Comparison of ENCODE assay signal across 20 mouse cellular contexts in genomic region chr11:78691201-78691600, GRCm38 (mm10). TPM values are rescaled to one million over a fixed set of nuclear protein-coding genes. Genes with fewer than 3 reads are reported as not detected.
DNase-seq lines count a peak whose midpoint lies in the region; ATAC-seq and TF ChIP-seq lines count a peak whose summit lies in the region.
"Had no signal": no experiment of that assay in that cellular context is flagged by ENCODE, and none has a peak within 500 bp of the region (broad histone marks: within the 10 kb centered on the region; RNA-seq: fewer than 3 reads in every experiment).

No protein-coding gene starts in this region.

- TF ChIP-seq CTCF in MEL (IDR thresholded peaks at IDR 0.05 in 2 of 3, conservative IDR thresholded peaks at IDR 0.05 in 1 of 3; ENCODE audit: control insufficient read depth in 1 of 3, insufficient read depth in 1 of 3, low read depth in 2 of 3, low read length in 3 of 3, poor library complexity in 1 of 3, severe bottlenecking in 1 of 3) = no peak
- TF ChIP-seq CTCF in olfactory bulb, adult 2 months (IDR thresholded peaks at IDR 0.05; ENCODE audit: insufficient read depth, low read depth, low read length) = no peak

- H3K9ac ChIP-seq in heart, embryonic 14.5 days (ENCODE audit: low read length) = no peak overlapping the region
- H3K9ac ChIP-seq in MEL (ENCODE audit: control insufficient read depth, low read depth, low read length, poor library complexity, severe bottlenecking) = peak overlapping the region; percentile 37; the same call in 1 of the 2 replicates
- H3K9ac ChIP-seq in liver, embryonic 12.5 days = no peak overlapping the region
- H3K9ac ChIP-seq: hindbrain, embryonic 13.5 days; kidney, embryonic 15.5 days; liver, embryonic 14.5 days; lung, embryonic 15.5 days had no signal

- H3K36me3 ChIP-seq in heart, embryonic 14.5 days (ENCODE audit: control insufficient read depth, insufficient read depth, low read length) = no peaks in the 10 kb centered on the region
- H3K36me3 ChIP-seq in megakaryocyte, embryonic 14.5 days (replicated peaks; ENCODE audit: low read length) = peaks cover 55% of the 10 kb centered on the region
- H3K36me3 ChIP-seq in MEL (ENCODE audit: control insufficient read depth in 1 of 2, insufficient read depth in 2 of 2, low read length in 2 of 2) = peaks cover 0 to 62% of the 10 kb centered on the region in 2 experiments; a peak in 2 of 4 replicates
- 0 out of 2 replicates have a peak, but pooled peaks cover 4% of the 10 kb centered on the region for H3K36me3 ChIP-seq in liver, embryonic 12.5 days
- H3K36me3 ChIP-seq: hindbrain, embryonic 13.5 days; lung, embryonic 15.5 days had no signal

- no peak for TF ChIP-seq POLR2A in MEL (IDR thresholded peaks at IDR 0.05; ENCODE audit: control insufficient read depth in 1 of 2, insufficient read depth in 1 of 2, low read depth in 1 of 2, low read length in 2 of 2, poor library complexity in 1 of 2)
- no peak for TF ChIP-seq POLR2A in olfactory bulb, adult 2 months (IDR thresholded peaks at IDR 0.05; ENCODE audit: insufficient read depth, low read depth, low read length)

- no peaks in the 10 kb centered on the region for H3K27me3 ChIP-seq in heart, embryonic 14.5 days (ENCODE audit: control insufficient read depth, insufficient read depth, low read length)
- H3K27me3 ChIP-seq in megakaryocyte, embryonic 14.5 days (replicated peaks) = no peaks in the 10 kb centered on the region
- no peaks in the 10 kb centered on the region for H3K27me3 ChIP-seq in MEL (ENCODE audit: control insufficient read depth in 1 of 2, insufficient read depth in 2 of 2, low read length in 2 of 2)
- H3K27me3 ChIP-seq in liver, embryonic 12.5 days (replicated peaks) = no peaks in the 10 kb centered on the region
- H3K27me3 ChIP-seq: hindbrain, embryonic 13.5 days; kidney, embryonic 15.5 days; lung, embryonic 15.5 days had no signal

- no peak overlapping the region for H3K4me3 ChIP-seq in heart, embryonic 14.5 days (ENCODE audit: control insufficient read depth in 1 of 2, insufficient read depth in 1 of 2, low read depth in 1 of 2, low read length in 2 of 2)
- peak overlapping the region; percentile 76 for H3K4me3 ChIP-seq in megakaryocyte, embryonic 14.5 days (replicated peaks)
- peak overlapping the region in 1 of 2 experiments; percentile 5; a peak in 2 of 4 replicates for H3K4me3 ChIP-seq in MEL (ENCODE audit: control insufficient read depth in 1 of 2, insufficient read depth in 1 of 2, low read depth in 2 of 2, low read length in 2 of 2)
- H3K4me3 ChIP-seq in olfactory bulb, adult 2 months (ENCODE audit: insufficient read depth, low read depth, low read length) = no peak overlapping the region
- H3K4me3 ChIP-seq in liver, embryonic 12.5 days = no peak overlapping the region
- H3K4me3 ChIP-seq: hindbrain, embryonic 13.5 days; kidney, embryonic 15.5 days; lung, embryonic 15.5 days; midbrain, embryonic 10.5 days had no signal

- no peak for TF ChIP-seq RAD21 in MEL (IDR thresholded peaks at IDR 0.05; ENCODE audit: low read depth, low read length)

- intact Hi-C loops in heart, postnatal 36 days (cut with DNase I) = no loop called here

- H3K4me1 ChIP-seq in heart, embryonic 14.5 days (ENCODE audit: control insufficient read depth in 2 of 2, insufficient read depth in 2 of 2, low read length in 2 of 2) = peaks cover 16 to 63% of the 10 kb centered on the region in 2 experiments
- H3K4me1 ChIP-seq in megakaryocyte, embryonic 14.5 days = peaks cover 84% of the 10 kb centered on the region
- peaks cover 22 to 23% of the 10 kb centered on the region in 2 experiments for H3K4me1 ChIP-seq in MEL (ENCODE audit: control insufficient read depth in 1 of 2, insufficient read depth in 2 of 2, low read length in 2 of 2)
- peaks cover 10% of the 10 kb centered on the region for H3K4me1 ChIP-seq in olfactory bulb, adult 2 months (ENCODE audit: control insufficient read depth, insufficient read depth, low read length)
- H3K4me1 ChIP-seq in liver, embryonic 12.5 days = peaks cover 59% of the 10 kb centered on the region

- H3K4me2 ChIP-seq in heart, embryonic 14.5 days (ENCODE audit: low read length) = peak overlapping the region; percentile 5
- no peak overlapping the region for H3K4me2 ChIP-seq in liver, embryonic 12.5 days
- H3K4me2 ChIP-seq: hindbrain, embryonic 13.5 days; kidney, embryonic 15.5 days; lung, embryonic 15.5 days had no signal

- no peak for DNase-seq in heart, postnatal 36 days
- DNase-seq in MEL (ENCODE audit: low read depth, low spot score) = peak; percentile 80
- DNase-seq: adrenal gland, postnatal 14 days; cerebellum, adult 2 months; cerebellum, postnatal 36 days; kidney, adult 11 months; kidney, postnatal 4 days; lung, postnatal 4 days; right cerebral cortex, postnatal 14 days; spleen, adult 18-20 months had no signal

- H3K9me3 ChIP-seq in heart, embryonic 14.5 days (ENCODE audit: control insufficient read depth, low read length) = no peaks in the 10 kb centered on the region
- no peaks in the 10 kb centered on the region for H3K9me3 ChIP-seq in megakaryocyte, embryonic 14.5 days
- no peaks in the 10 kb centered on the region for H3K9me3 ChIP-seq in MEL (replicated peaks; ENCODE audit: insufficient read depth, low read length)
- H3K9me3 ChIP-seq in liver, embryonic 12.5 days (replicated peaks) = no peaks in the 10 kb centered on the region
- H3K9me3 ChIP-seq: hindbrain, embryonic 13.5 days; kidney, embryonic 15.5 days; lung, embryonic 15.5 days; midbrain, embryonic 10.5 days had no signal

- WGBS in heart, embryonic 14.5 days = 45% methylated on average over 2 of the region's 2 CpGs
- WGBS in olfactory bulb, adult 2 months = 22% methylated on average over 2 of the region's 2 CpGs
- 82% methylated on average over 2 of the region's 2 CpGs for WGBS in liver, embryonic 12.5 days (ENCODE audit: insufficient replicate concordance)

- peaks cover 39% of the 10 kb centered on the region for H3K79me2 ChIP-seq in MEL (ENCODE audit: control insufficient read depth, insufficient read depth, low read length, poor library complexity)

- ATAC-seq in heart, embryonic 14.5 days (ENCODE audit: insufficient number of reproducible peaks, insufficient read depth, low FRiP score, low read depth) = no peak
- no peak for ATAC-seq in megakaryocyte, adult 5-6 weeks (ENCODE audit: poor library complexity, severe bottlenecking)
- ATAC-seq in liver, embryonic 12.5 days = no peak

- 0 out of 4 replicates have a peak, but pooled peaks of 1 of the 2 experiments have one; percentile 18 for TF ChIP-seq EP300 in MEL (IDR thresholded peaks at IDR 0.05; ENCODE audit: low read depth in 1 of 2, low read length in 2 of 2)

- H3K27ac ChIP-seq in heart, embryonic 14.5 days (replicated peaks in 1 of 2; ENCODE audit: control insufficient read depth in 1 of 2, insufficient read depth in 1 of 2, low read depth in 2 of 2, low read length in 2 of 2) = no peak overlapping the region; a peak in 1 of 4 replicates
- peak overlapping the region; percentile 25 for H3K27ac ChIP-seq in MEL (ENCODE audit: control insufficient read depth, low read depth, low read length)
- H3K27ac ChIP-seq in olfactory bulb, adult 2 months (ENCODE audit: insufficient read depth, low read depth, low read length) = 0 out of 2 replicates have a peak overlapping the region, but pooled peaks have one; percentile 37
- no peak overlapping the region for H3K27ac ChIP-seq in liver, embryonic 12.5 days
- H3K27ac ChIP-seq: hindbrain, embryonic 13.5 days; kidney, embryonic 15.5 days; liver, embryonic 14.5 days; lung, embryonic 15.5 days; midbrain, embryonic 10.5 days had no signal

TF ChIP-seq in MEL, 35 proteins besides CTCF, POLR2A, EP300 and RAD21 (continues in another document):
- TF ChIP-seq SMC3 (IDR thresholded peaks at IDR 0.05; ENCODE audit: low read depth, low read length) (no peak), ZNF384 (IDR thresholded peaks at IDR 0.05; ENCODE audit: low read depth, low read length) (peak; percentile 61; the same call in 1 of the 2 replicates), GATA1 (IDR thresholded peaks at IDR 0.05; ENCODE audit: low read depth, low read length) (peak; percentile 54; the same call in 1 of the 2 replicates), GABPA (IDR thresholded peaks at IDR 0.05; ENCODE audit: low read depth, low read length) (no peak), ELF1 (IDR thresholded peaks at IDR 0.05; ENCODE audit: low read depth, low read length) (no peak), NRF1 (IDR thresholded peaks at IDR 0.05; ENCODE audit: insufficient read depth, low read depth, low read length, poor library complexity, severe bottlenecking) (no peak), POLR2AphosphoS2 (IDR thresholded peaks at IDR 0.05; ENCODE audit: low read length) (no peak), MEF2A (IDR thresholded peaks at IDR 0.05; ENCODE audit: extremely low read depth, insufficient replicate concordance, low read depth, low read length, poor library complexity, severe bottlenecking) (no peak), MXI1 (IDR thresholded peaks at IDR 0.05; ENCODE audit: low read depth, low read length) (peak; percentile 97), UBTF (IDR thresholded peaks at IDR 0.05; ENCODE audit: borderline replicate concordance, insufficient read depth, low read depth, low read length) (no peak), USF1 (IDR thresholded peaks at IDR 0.05; ENCODE audit: low read depth, low read length) (no peak), JUND (IDR thresholded peaks at IDR 0.05; ENCODE audit: low read depth, low read length) (no peak), E2F4 (IDR thresholded peaks at IDR 0.05; ENCODE audit: borderline replicate concordance, low read depth, low read length) (no peak), ZC3H11A (IDR thresholded peaks at IDR 0.05; ENCODE audit: low read depth, low read length) (no peak), SIN3A (IDR thresholded peaks at IDR 0.05; ENCODE audit: low read length) (peak; percentile 60), RCOR1 (IDR thresholded peaks at IDR 0.05; ENCODE audit: low read depth, low read length) (0 out of 2 replicates have a peak, but pooled peaks have one; percentile 42), MYB (IDR thresholded peaks at IDR 0.05; ENCODE audit: low read depth, low read length) (no peak), TCF12 (IDR thresholded peaks at IDR 0.05; ENCODE audit: low read depth, low read length) (no peak)

RNA-seq across cellular contexts. Expression of gene Nlk, which starts 6.0 kb away (rescaled TPM):
- polyA plus RNA-seq in heart, embryonic 14.5 days (2014; fragmentation: Nextera tagmentation; extraction: Ambion mirVana) = 14.6 and 14.9 TPM in 2 replicates
- total RNA-seq in heart, postnatal 36 days (2021) = 10 to 100 TPM; 11.4 to 11.9 TPM
- 18.4 and 67.9 TPM in 2 replicates for polyA plus RNA-seq in megakaryocyte, embryonic 14.5 days (2012; ENCODE audit: insufficient read depth, low replicate concordance)
- 13.9 and 14.0 TPM in 2 replicates for total RNA-seq in megakaryocyte, adult 5-6 weeks (2015)
- 22.2 and 29.6 TPM in 2 replicates for total RNA-seq in megakaryocyte, adult 5-6 weeks (2017)
- total RNA-seq in MEL (2012; rRNA removed) = 17.9 and 20.0 TPM in 2 replicates
- 10 to 100 TPM in 1 of 2 experiments, not detected in 1; 16.9 TPM for polyA plus RNA-seq in MEL (2012; ENCODE audit: insufficient read depth in 1 of 2, insufficient read length in 2 of 2, low read depth in 1 of 2, low replicate concordance in 2 of 2, missing spikeins in 1 of 2)
- polyA plus RNA-seq in olfactory bulb, adult 2 months (2012; ENCODE audit: insufficient read depth, insufficient read length, low replicate concordance, missing spikeins) = not detected in 2 replicates
- 7.6 and 8.6 TPM in 2 replicates for polyA plus RNA-seq in liver, embryonic 12.5 days (2016; fragmentation: Nextera tagmentation; extraction: Ambion mirVana)

Comparison
In these comparisons a context has a peak if more than half of its experiments do, and no peak if none do; other contexts are left out.
1. H3K27ac ChIP-seq: peak in MEL (single experiment) and olfactory bulb, adult 2 months (single experiment); none in heart, embryonic 14.5 days (0 of 2) and liver, embryonic 12.5 days (single experiment).